Mouse (Mus musculus): Measurements from ENCODE around the gene Olfr1440.

Gene Olfr1440

DNA sequence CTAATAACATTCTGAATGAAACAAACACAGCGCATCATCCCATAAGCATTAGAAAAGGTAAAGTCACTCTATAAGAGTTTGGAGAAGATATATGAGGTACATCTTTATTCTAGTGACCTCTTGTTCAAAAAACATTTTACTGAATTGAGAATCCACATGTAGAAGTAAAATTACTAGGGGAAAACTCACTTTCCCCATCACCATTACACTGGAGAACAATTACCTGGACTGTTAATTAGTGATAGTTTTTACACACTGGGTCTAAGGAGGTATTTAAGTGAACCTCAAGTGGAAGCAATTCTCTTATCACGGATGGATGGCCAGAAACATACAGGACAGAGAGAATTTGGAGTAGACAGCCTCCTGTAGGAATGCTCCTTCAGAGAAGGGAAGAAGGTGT is at the start of gene Olfr1440:
Gene Olfr1440, plus strand, starts transcription at position 301 of the 400 bp plus-strand sequence.
- DNase-seq (ENCODE audit: low spot score): no peak

DNA sequence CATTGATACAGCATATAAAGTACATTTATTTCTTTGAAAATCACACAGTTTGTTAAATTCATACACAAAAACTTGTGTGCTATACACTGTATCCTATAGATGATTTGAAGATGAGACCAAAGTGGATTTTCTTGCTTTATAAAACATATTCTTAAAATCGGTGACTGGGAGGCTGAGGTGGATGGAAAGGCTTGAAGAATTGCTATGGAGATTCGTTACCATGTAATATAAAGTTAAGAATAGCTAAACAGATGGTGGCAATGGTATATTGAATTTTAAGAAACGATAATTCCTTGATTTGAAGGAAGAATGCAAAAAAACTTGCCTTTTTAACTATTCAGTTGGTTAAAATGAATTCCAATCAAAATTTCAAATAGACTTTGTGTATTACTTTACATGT is 14.1 kb upstream of the Olfr1440 start:
- DNase-seq (ENCODE audit: low spot score): no peak

DNA sequence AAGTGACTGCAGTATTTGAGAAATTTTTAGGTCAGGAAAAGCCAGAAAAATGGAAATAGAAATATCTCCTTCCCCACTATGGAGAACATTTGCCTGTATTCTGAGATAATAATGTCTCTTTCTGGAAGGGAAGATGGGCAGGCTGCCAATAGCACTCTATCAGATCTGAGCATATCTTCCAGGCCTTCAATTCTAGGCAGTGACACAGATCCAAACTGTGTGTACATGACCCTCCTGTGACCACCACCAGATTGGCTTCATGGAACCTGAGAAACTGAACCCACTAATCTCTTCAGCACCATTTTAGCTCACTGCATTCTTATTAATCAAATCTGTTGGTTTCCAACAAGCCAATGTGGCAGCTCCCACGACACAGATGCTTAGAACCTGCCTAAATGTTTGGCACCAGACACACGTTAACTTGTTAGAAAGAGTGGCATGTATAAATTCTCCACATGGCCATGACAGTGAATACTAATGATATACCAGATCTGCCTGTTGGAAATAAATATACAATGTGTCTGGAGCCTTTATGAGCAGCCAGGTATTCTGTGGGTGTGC is 12.5 kb upstream of the Olfr1440 start:
- DNase-seq (ENCODE audit: low spot score): no peak

DNA sequence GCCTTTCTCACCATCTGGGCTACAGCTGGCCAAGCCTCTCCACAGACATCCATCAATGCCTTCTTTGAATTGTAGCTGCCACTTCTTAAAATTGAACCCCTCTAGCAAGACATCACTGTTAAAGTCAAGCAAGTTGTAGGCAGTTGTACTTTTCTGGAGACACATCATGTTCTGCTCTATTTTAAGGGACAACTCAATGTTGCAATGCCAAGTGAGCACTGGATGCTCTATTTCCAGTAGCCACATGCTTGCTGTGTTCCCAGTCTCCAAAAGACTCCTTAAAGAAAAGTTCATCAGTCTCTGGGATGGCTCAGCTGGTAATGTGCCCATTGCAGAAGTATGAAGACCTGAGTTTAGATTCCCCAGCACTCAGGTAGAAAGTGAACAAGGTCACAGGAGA is 26.7 kb downstream of the Olfr1440 start:
- DNase-seq (ENCODE audit: low spot score): no peak

DNA sequence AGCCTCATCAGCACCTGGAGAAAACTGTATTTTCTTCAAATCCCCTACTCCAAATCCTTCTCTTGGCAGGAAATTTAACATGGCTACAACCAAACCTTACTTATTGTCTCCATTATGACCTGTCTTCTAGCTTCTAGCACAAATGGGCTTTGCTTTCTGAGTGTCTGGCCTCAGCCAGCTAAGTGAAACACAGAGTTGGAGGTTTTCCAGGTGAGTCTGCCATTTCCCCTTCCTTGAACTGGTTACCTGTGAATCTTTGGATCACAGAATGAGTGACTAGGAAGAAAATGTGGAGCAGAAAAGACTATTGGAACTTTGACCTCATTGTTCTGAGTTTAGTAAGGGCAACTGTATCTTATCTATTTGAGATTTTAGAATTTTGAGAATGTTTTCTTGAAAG is 30.3 kb downstream of the Olfr1440 start, which contains the start of gene Olfr1441:
Gene Olfr1441, plus strand, starts transcription at position 73 of the 400 bp plus-strand sequence.
- no peak for DNase-seq (ENCODE audit: low spot score)

DNA sequence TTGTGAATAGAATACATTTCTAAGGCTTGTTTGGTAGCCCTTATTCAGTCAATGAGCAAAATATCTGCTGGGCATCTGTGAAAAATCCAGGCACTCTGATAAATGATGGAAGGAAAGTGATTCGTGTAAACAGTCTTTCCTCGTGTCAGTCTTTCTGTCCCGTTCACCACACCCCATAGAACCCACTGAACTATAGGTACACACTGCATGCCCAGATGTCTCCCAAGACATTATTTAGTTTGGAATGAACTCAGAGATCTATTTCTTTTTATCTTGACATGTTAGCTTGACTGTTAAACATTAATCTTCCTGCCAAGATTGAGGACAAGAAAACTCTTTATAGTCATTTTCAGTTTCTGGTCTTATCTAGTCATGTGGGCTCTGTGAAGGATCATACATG is 31.2 kb downstream of the Olfr1440 start:
- DNase-seq (ENCODE audit: low spot score): no peak

DNA sequence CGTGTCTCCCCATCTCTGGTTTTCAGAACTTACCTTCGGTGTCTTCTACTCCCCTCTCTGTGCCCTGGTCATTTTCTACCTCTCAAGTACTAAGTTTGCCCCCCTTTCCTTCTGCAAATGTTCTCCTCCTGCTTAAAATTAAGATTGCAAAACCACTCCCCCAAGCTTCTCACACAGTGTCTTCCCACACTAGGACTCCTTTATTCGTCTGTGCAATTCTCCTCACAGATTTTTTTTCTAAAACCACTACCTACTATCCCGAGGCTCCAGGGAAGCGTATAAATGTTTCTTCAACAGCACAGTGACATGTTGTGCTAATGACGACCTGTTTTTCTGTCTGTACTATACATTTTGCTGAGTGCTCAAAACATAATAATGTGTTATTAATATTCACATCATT is 33.5 kb downstream of the Olfr1440 start:
- DNase-seq (ENCODE audit: low spot score): no peak

DNA sequence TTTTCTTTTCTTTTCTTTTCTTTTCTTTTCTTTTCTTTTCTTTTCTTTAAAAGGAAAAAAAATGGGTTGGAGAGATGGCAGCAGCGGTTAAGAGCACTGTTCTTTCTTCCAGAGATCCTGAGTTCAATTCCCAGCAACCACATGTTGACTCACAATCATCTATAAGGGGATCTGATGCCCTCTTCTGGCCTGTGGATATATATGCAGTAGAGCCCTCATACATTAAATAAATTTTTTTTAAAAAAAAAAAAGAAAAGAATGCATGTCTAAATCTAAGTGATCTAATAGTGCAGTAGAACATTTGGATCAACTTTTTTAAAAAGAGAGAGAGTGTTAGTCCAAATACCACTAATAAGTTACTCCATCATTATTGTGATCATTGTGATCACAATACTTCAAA is 34.6 kb downstream of the Olfr1440 start:
- DNase-seq (ENCODE audit: low spot score): no peak

DNA sequence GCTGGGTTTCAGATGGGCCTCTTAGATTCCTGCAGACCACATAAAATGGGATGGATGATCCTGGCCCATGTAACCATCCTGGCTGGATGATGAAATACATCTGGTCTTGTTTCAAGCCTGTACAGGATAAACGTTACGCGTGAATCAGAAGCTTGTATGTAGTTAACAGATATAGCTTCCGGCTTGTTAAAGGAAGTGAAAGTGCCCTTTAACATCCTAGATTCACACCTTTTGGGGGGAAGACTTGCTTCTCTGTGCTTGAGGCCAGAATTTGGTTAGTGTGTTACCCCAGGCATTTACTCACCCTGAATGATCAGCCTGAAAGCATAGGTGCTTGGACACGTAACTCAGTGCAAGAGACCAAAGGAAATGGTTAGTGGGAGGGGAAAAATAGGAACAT is 40.0 kb downstream of the Olfr1440 start:
- no peak for DNase-seq (ENCODE audit: low spot score)

DNA sequence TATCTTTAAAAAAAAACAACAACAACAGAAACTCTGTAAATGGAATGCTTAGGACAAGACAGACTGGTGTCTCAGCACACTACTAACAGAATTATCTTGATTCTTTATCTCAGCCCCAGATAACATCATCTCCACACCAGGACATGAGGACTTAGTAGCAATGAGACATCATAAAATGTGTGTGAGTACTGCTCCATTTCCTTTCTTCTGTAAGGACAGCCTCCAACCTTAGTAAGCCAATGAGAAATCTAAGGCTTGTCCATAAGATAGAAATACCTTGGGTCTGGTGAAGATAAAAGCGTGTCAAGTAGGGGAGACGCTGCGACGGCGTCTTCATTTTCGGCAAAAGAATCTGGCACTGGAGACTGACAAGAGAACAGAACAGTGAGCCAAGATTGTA is 40.5 kb downstream of the Olfr1440 start, which contains the start of gene Pfpl:
Gene Pfpl, plus strand, starts transcription at position 301 of the 400 bp plus-strand sequence.
- DNase-seq (ENCODE audit: low spot score): no peak

DNA sequence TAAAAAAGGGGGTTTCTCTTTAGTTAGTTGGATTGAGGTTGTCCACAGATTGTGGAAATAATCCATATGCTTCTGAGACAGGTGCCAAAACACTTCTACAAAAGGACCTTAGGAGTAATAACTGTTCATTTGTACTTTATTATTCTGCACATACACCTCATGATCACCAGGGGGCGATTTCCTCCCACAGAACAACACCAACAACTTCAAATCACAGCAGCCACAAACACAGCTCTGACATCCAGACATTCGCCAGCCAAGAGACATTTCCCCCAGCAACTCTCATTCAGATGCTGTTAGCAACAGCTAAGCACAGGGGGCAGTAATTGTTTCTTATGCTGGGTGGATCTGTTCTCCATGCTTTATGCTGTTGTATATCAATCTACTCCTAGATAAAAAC is 46.0 kb downstream of the Olfr1440 start:
- peak; percentile 82 for DNase-seq (ENCODE audit: low spot score)

DNA sequence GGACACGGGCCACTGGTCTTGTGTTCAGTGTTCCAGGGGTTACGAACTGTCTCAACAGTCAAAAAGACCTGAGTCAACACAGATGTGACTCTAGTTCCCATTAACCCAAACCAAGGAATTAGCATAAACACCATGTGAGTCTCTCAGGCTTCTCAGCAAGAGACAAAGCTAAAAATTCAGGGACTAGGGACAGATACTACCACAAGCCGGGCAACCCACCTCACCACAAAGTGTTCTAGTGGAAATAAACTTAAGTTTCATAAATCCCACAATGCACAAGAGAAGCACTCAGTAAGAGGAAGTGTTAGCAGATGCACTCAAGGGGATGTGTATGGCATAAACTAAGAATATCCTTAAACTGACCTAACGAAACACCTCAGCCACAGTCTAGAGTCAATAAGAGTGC is 47.9 kb downstream of the Olfr1440 start:
- DNase-seq (ENCODE audit: low spot score): no peak

DNA sequence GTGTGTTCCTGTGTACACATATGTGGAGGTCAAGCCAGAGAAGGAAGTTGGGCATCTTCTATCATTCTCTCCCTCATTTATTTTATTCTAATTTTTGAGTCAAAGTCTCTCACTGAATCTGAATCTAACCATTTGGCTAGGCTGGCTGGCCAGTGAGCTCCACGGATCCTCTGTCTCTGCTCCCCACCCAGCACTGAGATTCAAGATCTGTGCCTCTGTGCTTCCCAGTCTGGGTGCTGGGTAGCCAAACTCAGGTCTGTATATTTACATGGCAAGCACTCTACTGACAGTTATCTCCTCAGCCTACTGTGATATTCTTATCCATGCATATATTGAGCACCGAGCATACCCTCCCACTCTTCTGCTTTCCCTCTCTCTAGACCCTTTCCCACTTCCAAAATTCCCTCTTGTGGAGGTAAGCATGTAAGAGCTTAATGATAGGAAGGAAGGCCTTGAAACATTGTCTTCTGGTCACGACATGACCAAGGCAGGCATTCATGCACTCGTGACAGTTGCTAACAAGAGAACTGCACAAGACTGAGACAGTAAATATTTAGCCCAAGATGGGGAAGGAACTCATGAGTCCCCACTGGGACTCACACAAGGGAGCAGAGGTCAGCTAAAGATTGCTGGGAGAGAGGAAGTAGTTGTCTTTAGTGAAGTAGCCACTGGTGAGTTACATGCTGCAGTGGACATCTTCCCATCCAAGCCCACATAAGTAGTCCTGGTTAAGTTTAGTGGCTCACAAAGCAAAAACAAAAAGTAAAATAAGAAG is 48.9 kb downstream of the Olfr1440 start:
- DNase-seq (ENCODE audit: low spot score): no peak

DNA sequence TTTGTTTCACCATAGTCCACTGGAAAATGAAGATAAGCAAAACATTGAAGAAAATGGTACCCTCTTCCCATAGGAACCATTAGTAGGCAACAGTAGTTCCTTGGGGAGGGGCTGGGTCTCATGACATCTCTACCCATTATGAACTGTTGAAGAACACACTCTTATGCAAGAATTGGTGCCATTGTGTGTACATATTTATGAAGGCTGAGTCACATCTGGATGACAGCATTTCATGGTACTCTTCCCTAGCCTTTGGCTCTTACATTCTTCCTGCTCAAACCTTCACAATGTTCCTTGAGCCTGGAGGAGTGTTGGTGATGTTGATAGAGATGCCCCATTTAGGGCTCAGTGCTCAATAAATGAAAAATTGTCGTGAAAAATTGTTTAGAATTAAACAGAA is 52.5 kb downstream of the Olfr1440 start:
- DNase-seq (ENCODE audit: low spot score): peak; percentile 62

DNA sequence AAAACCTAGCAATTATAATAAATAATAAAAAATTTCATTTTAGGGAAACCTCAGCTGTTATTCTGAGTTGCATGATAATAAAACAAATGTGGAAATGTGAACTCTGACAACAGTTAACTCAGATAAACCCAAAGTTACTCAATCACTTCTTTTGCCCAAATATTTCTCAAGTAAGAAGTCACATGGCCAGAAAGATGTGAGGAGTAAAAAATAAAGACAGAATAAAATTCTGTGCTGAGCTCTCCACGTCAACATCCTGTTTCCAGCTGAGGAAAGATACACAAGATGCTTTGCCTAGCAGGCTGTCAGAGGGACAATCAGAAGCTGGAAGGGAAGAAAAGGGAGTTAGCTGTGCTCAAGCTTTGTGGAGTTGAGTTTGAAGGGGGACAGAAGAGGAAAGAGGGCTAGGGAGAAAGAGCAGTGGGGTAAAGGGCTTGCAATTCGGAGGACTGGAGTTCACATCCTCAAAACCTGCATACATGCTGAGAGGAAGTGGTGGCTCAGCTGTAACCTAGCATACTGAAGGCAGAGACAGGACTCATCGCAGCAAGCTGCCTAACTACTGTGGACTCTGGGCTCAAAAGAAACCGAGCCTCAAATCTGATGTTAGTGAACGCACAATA is 53.1 kb downstream of the Olfr1440 start:
- peak; percentile 87 for DNase-seq (ENCODE audit: low spot score)

DNA sequence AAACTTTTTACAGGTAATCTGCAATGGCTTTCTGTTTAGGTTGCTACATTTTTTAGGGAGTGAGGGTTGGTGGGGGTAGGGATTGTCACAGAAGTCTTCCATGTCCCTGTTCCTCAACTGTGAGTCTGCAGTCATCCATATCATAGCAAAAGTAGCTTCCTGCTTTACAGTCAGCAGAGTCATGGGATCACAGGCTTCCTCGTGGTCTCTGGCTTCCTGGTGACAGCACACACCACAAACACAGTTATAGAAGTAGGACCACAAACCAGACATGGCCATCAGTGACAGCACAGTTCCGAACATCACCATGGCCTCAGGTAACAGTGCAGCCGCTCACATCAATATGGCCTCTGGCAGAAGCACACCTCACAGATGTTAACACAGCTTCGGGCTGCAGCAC is 55.5 kb downstream of the Olfr1440 start:
- DNase-seq (ENCODE audit: low spot score): no peak

DNA sequence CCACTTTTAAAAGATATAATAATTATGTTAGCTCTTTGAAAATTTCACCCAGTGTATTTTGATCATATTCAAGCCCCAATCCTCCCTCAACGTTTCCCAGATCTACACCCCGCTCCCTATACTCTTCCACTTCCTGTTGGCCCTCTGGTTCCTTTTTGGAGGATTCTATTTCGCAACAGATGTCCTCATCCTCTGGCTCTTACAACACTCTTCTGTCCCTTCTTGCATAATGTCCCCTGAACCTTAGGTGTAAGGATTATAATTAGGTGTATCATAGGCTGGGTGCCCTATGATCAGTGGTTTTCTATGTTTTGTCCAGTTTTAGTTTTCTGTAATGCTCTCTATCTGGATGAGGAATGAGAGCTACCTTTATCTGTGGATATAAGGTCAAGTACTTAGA is 57.9 kb downstream of the Olfr1440 start:
- peak; percentile 71 for DNase-seq (ENCODE audit: low spot score)

Measured in adipocyte (in vitro differentiated cells).